Mouse (Mus musculus) midbrain, embryonic 13.5 days (tissue): ENCODE measurements around the gene Prex1. TPM values are rescaled to one million over a fixed set of nuclear protein-coding genes. Genes with fewer than 3 reads are reported as not detected.

ENCODE experiments used
- ATAC-seq: fragments of 200-750 bp; cut with Nextera tagmentation; 2 replicates; pipeline ENCODE4 v1.8.0; 2017; ENCODE audit warnings: mild to moderate bottlenecking, moderate TSS enrichment, moderate library complexity
- H3K27ac ChIP-seq: fragments of 300-500 bp; sonication (generic); 2 replicates; pipeline ENCODE4 v1.5.1; 2015; ENCODE audit warnings: inconsistent platforms, mild to moderate bottlenecking, moderate library complexity
- H3K27me3 ChIP-seq: fragments of 300-500 bp; sonication (generic); 2 replicates; pipeline ENCODE4 v1.6.1; 2015; ENCODE audit warnings: mild to moderate bottlenecking, inconsistent platforms
- H3K36me3 ChIP-seq: fragments of 300-500 bp; sonication (generic); 2 replicates; pipeline ENCODE4 v1.6.1; 2015; ENCODE audit warnings: mild to moderate bottlenecking, inconsistent platforms
- H3K4me1 ChIP-seq: fragments of 300-500 bp; sonication (generic); replicated peaks from 2 replicates; pipeline ENCODE4 v1.6.1; 2015; ENCODE audit warnings: inconsistent platforms
- H3K4me2 ChIP-seq: fragments of 300-500 bp; sonication (generic); replicated peaks from 2 replicates; pipeline ENCODE4 v1.6.1; 2015; ENCODE audit warnings: moderate library complexity, mild to moderate bottlenecking, inconsistent platforms
- H3K4me3 ChIP-seq: fragments of 300-500 bp; sonication (generic); replicated peaks from 2 replicates; pipeline ENCODE4 v1.5.1; 2015; ENCODE audit warnings: mild to moderate bottlenecking, inconsistent platforms
- H3K9ac ChIP-seq: fragments of 300-500 bp; sonication (generic); replicated peaks from 2 replicates; pipeline ENCODE4 v1.6.1; 2015; ENCODE audit warnings: mild to moderate bottlenecking, inconsistent platforms
- H3K9me3 ChIP-seq: fragments of 300-500 bp; sonication (generic); 2 replicates; pipeline ENCODE4 v1.6.1; 2016; ENCODE audit warnings: mild to moderate bottlenecking, inconsistent platforms
- WGBS: fragments of 180-500 bp; shearing (Covaris S2); methylation state at CpG from one replicate; pipeline ENCODE4 v1.1.7; 2015; 5-methylcytosine and 5-hydroxymethylcytosine counted together
- polyA plus RNA-seq: library from polyadenylated mRNA; unstranded; fragments of >200 nt; fragmentation: Nextera tagmentation; extraction: Ambion mirVana; gene quantifications from 2 replicates; pipeline ENCODE4 v1.2.1, GENCODE M21; 2015

Prex1 gene
- polyA plus RNA-seq, 1 experiment from 2014 or later = 21.1 TPM

GRCm38 (mm10) chr2:166701248-166702112 lies 12.2 kb downstream of the Prex1 start:
- Histone ChIP-seq H3K4me3 (no peak overlapping the region), H3K4me2 (no peak overlapping the region), H3K36me3 (0 out of 2 replicates have a peak, but pooled peaks cover 11% of the 10 kb centered on the region), H3K27me3 (no peaks in the 10 kb centered on the region), H3K9ac (no peak overlapping the region), H3K9me3 (no peaks in the 10 kb centered on the region), H3K27ac (no peak overlapping the region), H3K4me1 (peaks cover 7% of the 10 kb centered on the region)
- ATAC-seq = no peak
- WGBS = 68% methylated on average over 23 of the region's 23 CpGs

GRCm38 (mm10) chr2:166700732-166701131 lies 12.9 kb downstream of the Prex1 start:
- no peak for ATAC-seq
- no peaks in the 10 kb centered on the region for H3K27me3 ChIP-seq
- no peak overlapping the region for H3K4me3 ChIP-seq
- H3K9me3 ChIP-seq = no peaks in the 10 kb centered on the region
- no peak overlapping the region for H3K27ac ChIP-seq
- H3K36me3 ChIP-seq = 0 out of 2 replicates have a peak, but pooled peaks cover 11% of the 10 kb centered on the region
- peaks cover 7% of the 10 kb centered on the region for H3K4me1 ChIP-seq
- no peak overlapping the region for H3K9ac ChIP-seq
- WGBS = 88% methylated on average over 13 of the region's 13 CpGs
- H3K4me2 ChIP-seq = no peak overlapping the region

DNA sequence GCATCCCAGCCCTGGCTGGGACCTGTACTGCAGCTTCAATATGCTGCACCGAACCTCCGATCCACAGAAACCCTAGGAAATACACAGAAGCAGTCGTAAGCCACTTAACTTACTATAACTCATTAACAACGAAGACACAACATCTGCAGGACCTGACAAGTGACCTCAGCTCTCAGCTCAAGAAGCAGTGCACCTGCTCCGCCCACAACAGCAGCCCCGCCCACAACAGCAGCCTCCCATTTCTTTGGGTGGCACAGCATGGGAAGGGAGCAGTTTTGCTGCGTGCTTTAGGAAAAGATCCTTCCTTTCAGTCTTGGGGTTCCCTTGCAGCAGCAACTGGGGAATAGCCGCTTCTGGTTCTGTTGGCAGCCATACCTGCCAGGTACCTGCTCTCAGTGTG lies 13.5 kb downstream of the Prex1 start:
- H3K27ac ChIP-seq = no peak overlapping the region

GRCm38 (mm10) chr2:166699552-166699951 lies 14.1 kb downstream of the Prex1 start:
- H3K4me2 ChIP-seq = no peak overlapping the region
- no peak for ATAC-seq
- 94% methylated on average over 5 of the region's 5 CpGs for WGBS
- H3K27me3 ChIP-seq = no peaks in the 10 kb centered on the region
- 0 out of 2 replicates have a peak, but pooled peaks cover 3% of the 10 kb centered on the region for H3K36me3 ChIP-seq
- H3K9me3 ChIP-seq = no peaks in the 10 kb centered on the region
- H3K27ac ChIP-seq = no peak overlapping the region
- H3K4me3 ChIP-seq = no peak overlapping the region
- no peak overlapping the region for H3K9ac ChIP-seq
- H3K4me1 ChIP-seq = peaks cover 7% of the 10 kb centered on the region

More for the DNA sequence above, 13.5 kb downstream of the Prex1 start:
- no peak overlapping the region for H3K4me2 ChIP-seq
- 54% methylated on average over 8 of the region's 8 CpGs for WGBS
- H3K9ac ChIP-seq = no peak overlapping the region
- H3K9me3 ChIP-seq = no peaks in the 10 kb centered on the region
- no peak overlapping the region for H3K4me3 ChIP-seq
- 0 out of 2 replicates have a peak, but pooled peaks cover 9% of the 10 kb centered on the region for H3K36me3 ChIP-seq
- no peak for ATAC-seq
- H3K4me1 ChIP-seq = peaks cover 7% of the 10 kb centered on the region
- no peaks in the 10 kb centered on the region for H3K27me3 ChIP-seq

GRCm38 (mm10) chr2:166694616-166695015 lies 19.0 kb downstream of the Prex1 start:
- Histone ChIP-seq H3K9me3 (0 out of 2 replicates have a peak, but pooled peaks cover 3% of the 10 kb centered on the region), H3K9ac (no peak overlapping the region)

GRCm38 (mm10) chr2:166693394-166693793 lies 20.2 kb downstream of the Prex1 start:
- ATAC-seq = no peak
- Histone ChIP-seq H3K9ac (no peak overlapping the region), H3K4me3 (no peak overlapping the region), H3K4me1 (peaks cover 21% of the 10 kb centered on the region), H3K27me3 (no peaks in the 10 kb centered on the region), H3K4me2 (no peak overlapping the region), H3K36me3 (no peaks in the 10 kb centered on the region), H3K9me3 (0 out of 2 replicates have a peak, but pooled peaks cover 3% of the 10 kb centered on the region), H3K27ac (no peak overlapping the region)
- WGBS = 87% methylated on average over 4 of the region's 4 CpGs

More at GRCm38 (mm10) chr2:166694616-166695015, 19.0 kb downstream of the Prex1 start:
- H3K4me3 ChIP-seq = no peak overlapping the region
- ATAC-seq = no peak
- no peak overlapping the region for H3K4me2 ChIP-seq
- H3K27me3 ChIP-seq = no peaks in the 10 kb centered on the region
- no peak overlapping the region for H3K27ac ChIP-seq
- no peaks in the 10 kb centered on the region for H3K36me3 ChIP-seq
- H3K4me1 ChIP-seq = peaks cover 21% of the 10 kb centered on the region
- WGBS = 95% methylated on average over 2 of the region's 2 CpGs

- Histone ChIP-seq H3K9ac (no peak overlapping the region), H3K36me3 (no peaks in the 10 kb centered on the region), H3K9me3 (0 out of 2 replicates have a peak, but pooled peaks cover 3% of the 10 kb centered on the region), H3K4me3 (no peak overlapping the region), H3K27ac (peak overlapping the region; percentile 64), H3K4me2 (no peak overlapping the region), H3K27me3 (no peaks in the 10 kb centered on the region), H3K4me1 (peaks cover 29% of the 10 kb centered on the region)
- WGBS = 56% methylated on average over 23 of the region's 23 CpGs
- ATAC-seq = peak; percentile 59
Measured at GRCm38 (mm10) chr2:166691602-166692509, 21.8 kb downstream of the Prex1 start.

- H3K36me3 ChIP-seq = no peaks in the 10 kb centered on the region
- H3K27me3 ChIP-seq = no peaks in the 10 kb centered on the region
- peaks cover 39% of the 10 kb centered on the region for H3K4me1 ChIP-seq
- H3K9ac ChIP-seq = no peak overlapping the region
- no peak overlapping the region for H3K4me3 ChIP-seq
- 40% methylated on average over 6 of the region's 6 CpGs for WGBS
- ATAC-seq = no peak
- no peak overlapping the region for H3K4me2 ChIP-seq
- H3K9me3 ChIP-seq = no peaks in the 10 kb centered on the region
- no peak overlapping the region for H3K27ac ChIP-seq
Measured at GRCm38 (mm10) chr2:166686917-166687316, 26.7 kb downstream of the Prex1 start.

DNA sequence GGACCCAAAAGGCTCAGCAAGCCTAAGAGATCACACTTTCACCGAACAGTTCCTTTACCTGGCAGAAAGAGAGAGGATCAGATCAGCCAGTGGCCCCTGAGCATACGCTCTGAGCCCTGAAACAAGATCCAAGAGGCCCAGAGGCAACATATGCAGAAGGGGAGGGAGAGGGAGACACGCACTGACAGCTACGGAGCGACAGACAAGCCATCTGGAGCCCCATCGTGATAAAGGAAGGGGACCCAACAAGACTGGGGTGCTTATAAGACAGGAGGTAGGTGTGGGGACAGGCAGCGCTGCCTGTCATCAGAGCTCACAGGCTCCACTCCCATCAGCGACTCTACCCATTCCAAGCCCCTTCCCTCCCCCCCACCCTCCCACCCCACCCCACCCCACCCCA lies 27.8 kb downstream of the Prex1 start:
- Histone ChIP-seq H3K9me3 (no peaks in the 10 kb centered on the region), H3K9ac (no peak overlapping the region), H3K27ac (no peak overlapping the region), H3K4me3 (no peak overlapping the region), H3K36me3 (no peaks in the 10 kb centered on the region), H3K27me3 (no peaks in the 10 kb centered on the region), H3K4me1 (peaks cover 35% of the 10 kb centered on the region), H3K4me2 (no peak overlapping the region)
- 72% methylated on average over 8 of the region's 8 CpGs for WGBS
- ATAC-seq = no peak

DNA sequence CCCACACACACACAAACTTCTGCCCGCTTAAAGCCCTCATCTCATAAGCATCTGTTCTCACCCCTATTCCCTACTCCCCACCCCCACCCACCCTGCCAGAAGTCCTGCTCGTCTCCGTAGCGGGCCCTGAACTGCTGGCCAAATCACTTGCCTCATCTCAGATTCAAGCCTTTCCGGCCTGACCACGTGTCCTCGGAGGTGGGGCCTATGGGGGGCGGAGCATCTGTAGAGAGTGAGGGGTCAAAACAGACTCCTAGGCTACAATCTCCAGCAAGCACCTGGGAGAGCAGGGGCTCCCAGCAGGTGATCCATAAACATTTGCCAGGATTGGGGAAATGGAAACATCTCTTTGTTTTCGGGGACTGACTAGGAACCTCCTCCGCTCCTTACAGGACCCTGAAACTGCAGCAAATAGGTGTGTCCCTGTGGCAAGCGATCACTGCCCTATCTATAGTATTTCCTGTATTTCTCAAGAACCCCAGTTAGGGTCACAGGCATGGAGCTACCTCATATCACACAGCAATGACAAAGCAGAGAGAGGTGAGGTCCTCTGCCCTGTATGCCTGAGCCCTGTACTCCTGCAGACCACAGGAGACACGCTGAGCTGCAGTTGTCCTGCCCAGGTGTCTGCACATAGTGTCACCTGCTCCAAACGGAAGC lies 29.6 kb downstream of the Prex1 start:
- 17% methylated on average over 13 of the region's 13 CpGs for WGBS
- Histone ChIP-seq H3K9me3 (no peaks in the 10 kb centered on the region), H3K27ac (peak overlapping the region; percentile 69), H3K4me1 (peaks cover 46% of the 10 kb centered on the region), H3K9ac (no peak overlapping the region), H3K4me2 (no peak overlapping the region), H3K4me3 (no peak overlapping the region), H3K36me3 (no peaks in the 10 kb centered on the region), H3K27me3 (no peaks in the 10 kb centered on the region)
- no peak for ATAC-seq

GRCm38 (mm10) chr2:166682866-166683265 lies 30.8 kb downstream of the Prex1 start:
- Histone ChIP-seq H3K27ac (peak overlapping the region; percentile 69), H3K4me3 (no peak overlapping the region), H3K9ac (no peak overlapping the region; the same call in none of the 2 replicates), H3K4me2 (no peak overlapping the region), H3K4me1 (peaks cover 58% of the 10 kb centered on the region), H3K36me3 (no peaks in the 10 kb centered on the region), H3K27me3 (no peaks in the 10 kb centered on the region), H3K9me3 (no peaks in the 10 kb centered on the region)
- ATAC-seq = peak; percentile 44; the same call in 1 of the 2 replicates
- 18% methylated on average over 4 of the region's 4 CpGs for WGBS
